Mouse (Mus musculus) heart, adult 2 months (tissue): ENCODE results near the gene Snx21.

ENCODE experiments used
- CTCF ChIP-seq: fragments of 200-600 bp; IDR thresholded peaks from 2 replicates; pipeline ENCODE4 v1.8.1; 2022; ENCODE audit warnings: antibody characterized with exemption, mild to moderate bottlenecking, moderate library complexity
- EP300 ChIP-seq: fragments of 200-500 bp; IDR thresholded peaks from 2 replicates; pipeline ENCODE4 v1.6.1; 2011; ENCODE audit warnings: low read depth, low read length, control low read depth; ENCODE audit not compliant: insufficient read depth
- POLR2A ChIP-seq: fragments of 200-500 bp; IDR thresholded peaks from 2 replicates; pipeline ENCODE4 v1.6.1; 2011; ENCODE audit warnings: mild to moderate bottlenecking, low read depth, low read length, control low read depth; ENCODE audit not compliant: insufficient read depth

- no peak for TF ChIP-seq POLR2A
- TF ChIP-seq CTCF, result no peak
- TF ChIP-seq EP300, result no peak
These were observed 31.5 kb upstream of the Snx21 start for GRCm38 (mm10) chr2:164754105-164754504.
